Mouse (Mus musculus): ENCODE results near the gene Reg1. TPM values are rescaled to one million over a fixed set of nuclear protein-coding genes. Genes with fewer than 3 reads are reported as not detected.
"Not testable (repeated sequence)": the region's sequence is repeated elsewhere in the genome, so short reads cannot be mapped to it uniquely, and the experiment has no call there.

Reg1 gene
- total RNA-seq (2017), result not detected in 2 replicates

GRCm38 (mm10) chr6:78422411-78422810 is at the start of gene Reg1:
Gene Reg1 (plus strand): TSS chr6:78422711.
- ATAC-seq (ENCODE audit: extremely low read depth, insufficient number of reproducible peaks, low FRiP score, poor library complexity, severe bottlenecking), result not testable (repeated sequence)

- no peak for ATAC-seq (ENCODE audit: extremely low read depth, insufficient number of reproducible peaks, low FRiP score, poor library complexity, severe bottlenecking)
These were observed 43.7 kb upstream of the Reg1 start, which contains the start of gene Reg3d for GRCm38 (mm10) chr6:78378765-78379164. Gene Reg3d (minus strand): TSS chr6:78378865.

- ATAC-seq (ENCODE audit: extremely low read depth, insufficient number of reproducible peaks, low FRiP score, poor library complexity, severe bottlenecking), result no peak
These were observed 42.1 kb upstream of the Reg1 start, which contains the start of gene Reg3a for GRCm38 (mm10) chr6:78380409-78380808. Gene Reg3a (plus strand): TSS chr6:78380709.

- no peak for ATAC-seq (ENCODE audit: extremely low read depth, insufficient number of reproducible peaks, low FRiP score, poor library complexity, severe bottlenecking)
These were observed 36.9 kb upstream of the Reg1 start for GRCm38 (mm10) chr6:78385609-78386008.

GRCm38 (mm10) chr6:78395323-78395722 is 27.2 kb upstream of the Reg1 start, which contains the start of gene Reg2:
Gene Reg2 (plus strand): TSS chr6:78395623.
- not testable (repeated sequence) for ATAC-seq (ENCODE audit: extremely low read depth, insufficient number of reproducible peaks, low FRiP score, poor library complexity, severe bottlenecking)

GRCm38 (mm10) chr6:78425497-78425896 is 3.0 kb downstream of the Reg1 start:
- ATAC-seq (ENCODE audit: extremely low read depth, insufficient number of reproducible peaks, low FRiP score, poor library complexity, severe bottlenecking), result no peak

GRCm38 (mm10) chr6:78447202-78447601 is 24.7 kb downstream of the Reg1 start:
- ATAC-seq (ENCODE audit: extremely low read depth, insufficient number of reproducible peaks, low FRiP score, poor library complexity, severe bottlenecking), result no peak

GRCm38 (mm10) chr6:78448409-78448808 is 25.9 kb downstream of the Reg1 start:
- no peak for ATAC-seq (ENCODE audit: extremely low read depth, insufficient number of reproducible peaks, low FRiP score, poor library complexity, severe bottlenecking)

GRCm38 (mm10) chr6:78452804-78453203 is 30.3 kb downstream of the Reg1 start:
- ATAC-seq (ENCODE audit: extremely low read depth, insufficient number of reproducible peaks, low FRiP score, poor library complexity, severe bottlenecking), result no peak

GRCm38 (mm10) chr6:78460191-78460825 is 37.8 kb downstream of the Reg1 start:
- no peak for ATAC-seq (ENCODE audit: extremely low read depth, insufficient number of reproducible peaks, low FRiP score, poor library complexity, severe bottlenecking)

GRCm38 (mm10) chr6:78462360-78462759 is 39.8 kb downstream of the Reg1 start:
- ATAC-seq (ENCODE audit: extremely low read depth, insufficient number of reproducible peaks, low FRiP score, poor library complexity, severe bottlenecking), result no peak

- no peak for ATAC-seq (ENCODE audit: extremely low read depth, insufficient number of reproducible peaks, low FRiP score, poor library complexity, severe bottlenecking)
These were observed 40.8 kb downstream of the Reg1 start for GRCm38 (mm10) chr6:78463266-78463665.

GRCm38 (mm10) chr6:78468772-78469171 is 46.3 kb downstream of the Reg1 start, which contains the start of gene Reg3g:
Gene Reg3g (minus strand): TSS chr6:78468872.
- no peak for ATAC-seq (ENCODE audit: extremely low read depth, insufficient number of reproducible peaks, low FRiP score, poor library complexity, severe bottlenecking)

- no peak for ATAC-seq (ENCODE audit: extremely low read depth, insufficient number of reproducible peaks, low FRiP score, poor library complexity, severe bottlenecking)
These were observed 46.8 kb downstream of the Reg1 start for GRCm38 (mm10) chr6:78469287-78469686.

Other genes starting within 250 kb of the Reg1 start
- not detected in 2 replicates for gene Reg3b, start 52.1 kb upstream of the Reg1 start, total RNA-seq (2017)
- gene Reg3d, start 43.8 kb upstream of the Reg1 start, total RNA-seq (2017), result not detected in 2 replicates
- gene Reg3a, start 42.0 kb upstream of the Reg1 start, total RNA-seq (2017), result not detected in 2 replicates
- not detected in 2 replicates for gene Reg2, start 27.1 kb upstream of the Reg1 start, total RNA-seq (2017)
- gene Reg3g, start 46.2 kb downstream of the Reg1 start, total RNA-seq (2017), result not detected in 2 replicates